Mouse (Mus musculus) myocyte (in vitro differentiated cells): Measurements from ENCODE around the gene Ptprb.

Experiments used
- E2F4 ChIP-seq: IDR thresholded peaks from one replicate; pipeline ENCODE4 v1.6.1; 2011; ENCODE audit warnings: mild to moderate bottlenecking, control low read depth, moderate library complexity; ENCODE audit not compliant: insufficient read depth
- MYOD1 ChIP-seq, 3 experiments: IDR thresholded peaks; one replicate each; pipeline ENCODE4 v1.6.1; 2011; ENCODE audit warnings: control low read depth in 2 of 3, low read depth in 2 of 3, mild to moderate bottlenecking in 2 of 3, moderate library complexity in 1 of 3; ENCODE audit not compliant: insufficient read length in 2 of 3, control insufficient read depth in 1 of 3
- POLR2A ChIP-seq: IDR thresholded peaks from one replicate; pipeline ENCODE4 v1.6.1; 2011; ENCODE audit warnings: low read depth, mild to moderate bottlenecking, control low read depth, moderate library complexity; ENCODE audit not compliant: insufficient read length

DNA sequence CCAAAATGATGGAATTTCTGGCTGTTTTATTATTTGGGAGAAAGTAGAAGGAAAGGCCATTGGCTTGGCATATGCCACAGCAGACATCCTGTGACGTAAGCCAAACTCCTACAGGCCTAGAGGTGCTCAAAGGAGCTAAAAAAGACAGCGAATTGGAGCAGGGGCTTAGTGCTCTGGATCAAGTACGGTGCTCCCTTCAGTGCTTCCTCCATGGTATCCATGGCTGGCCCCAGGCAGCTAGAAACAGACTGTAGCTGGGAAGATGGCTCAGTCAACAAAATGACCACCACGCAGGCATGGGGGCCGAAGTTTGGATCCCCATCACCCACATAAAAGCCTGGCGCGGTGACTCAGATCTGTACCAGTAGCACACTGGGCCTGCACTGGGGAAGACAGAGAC is 58.8 kb downstream of the Ptprb start:
- TF ChIP-seq E2F4: no peak
- TF ChIP-seq MYOD1 (IDR thresholded peaks at IDR 0.05; ENCODE audit: control insufficient read depth in 1 of 3, insufficient read length in 2 of 3, low read depth in 2 of 3): no peak
- TF ChIP-seq POLR2A: no peak
